Mouse (Mus musculus) neural tube, embryonic 14.5 days (tissue): ENCODE data around the gene Cbln3. TPM values are rescaled to one million over a fixed set of nuclear protein-coding genes. Genes with fewer than 3 reads are reported as not detected.

ENCODE experiments used
- ATAC-seq: fragments of 200-750 bp; cut with Nextera tagmentation; 2 replicates; pipeline ENCODE4 v1.8.0; 2017; ENCODE audit warnings: low read depth, mild to moderate bottlenecking, moderate TSS enrichment, moderate library complexity
- H3K27ac ChIP-seq: fragments of 300-500 bp; sonication (generic); 2 replicates; pipeline ENCODE4 v1.5.1; 2014; ENCODE audit warnings: low read depth, mild to moderate bottlenecking, control low read depth, low read length, moderate library complexity, mixed read lengths
- H3K27me3 ChIP-seq: fragments of 300-500 bp; sonication (generic); 2 replicates; pipeline ENCODE4 v1.6.1; 2014; ENCODE audit warnings: low read length; ENCODE audit not compliant: control insufficient read depth, insufficient read depth
- H3K36me3 ChIP-seq: fragments of 300-500 bp; sonication (generic); 2 replicates; pipeline ENCODE4 v1.6.1; 2014; ENCODE audit warnings: low read length, mixed read lengths; ENCODE audit not compliant: control insufficient read depth, insufficient read depth
- H3K4me1 ChIP-seq: fragments of 300-500 bp; sonication (generic); 2 replicates; pipeline ENCODE4 v1.6.1; 2014; ENCODE audit warnings: low read length; ENCODE audit not compliant: control insufficient read depth, insufficient read depth
- H3K4me2 ChIP-seq: fragments of 300-500 bp; sonication (generic); 2 replicates; pipeline ENCODE4 v1.6.1; 2014; ENCODE audit warnings: mild to moderate bottlenecking, low read depth, low read length, control low read depth
- H3K4me3 ChIP-seq: fragments of 300-500 bp; sonication (generic); 2 replicates; pipeline ENCODE4 v1.5.1; 2014; ENCODE audit warnings: low read depth, low read length, control low read depth, mixed read lengths
- H3K9ac ChIP-seq: fragments of 300-500 bp; sonication (generic); replicated peaks from 2 replicates; pipeline ENCODE4 v1.6.1; 2014; ENCODE audit warnings: low read depth, mild to moderate bottlenecking, control low read depth, low read length, mixed read lengths
- H3K9me3 ChIP-seq: fragments of 300-500 bp; sonication (generic); 2 replicates; pipeline ENCODE4 v1.6.1; 2016; ENCODE audit warnings: low read length; ENCODE audit not compliant: control insufficient read depth
- WGBS: fragments of 180-500 bp; shearing (Covaris S2); extraction: QIAGEN DNeasy Blood & Tissue Kit; methylation state at CpG from one replicate; pipeline ENCODE4 v1.1.7; 2014; 5-methylcytosine and 5-hydroxymethylcytosine counted together
- polyA plus RNA-seq: library from polyadenylated mRNA; unstranded; fragments of >200 nt; fragmentation: Nextera tagmentation; extraction: Ambion mirVana; gene quantifications from 2 replicates; pipeline ENCODE4 v1.2.1, GENCODE M21; 2014

The Cbln3 gene
- polyA plus RNA-seq, 1 experiment from 2014 or later, result 0.24 TPM

DNA sequence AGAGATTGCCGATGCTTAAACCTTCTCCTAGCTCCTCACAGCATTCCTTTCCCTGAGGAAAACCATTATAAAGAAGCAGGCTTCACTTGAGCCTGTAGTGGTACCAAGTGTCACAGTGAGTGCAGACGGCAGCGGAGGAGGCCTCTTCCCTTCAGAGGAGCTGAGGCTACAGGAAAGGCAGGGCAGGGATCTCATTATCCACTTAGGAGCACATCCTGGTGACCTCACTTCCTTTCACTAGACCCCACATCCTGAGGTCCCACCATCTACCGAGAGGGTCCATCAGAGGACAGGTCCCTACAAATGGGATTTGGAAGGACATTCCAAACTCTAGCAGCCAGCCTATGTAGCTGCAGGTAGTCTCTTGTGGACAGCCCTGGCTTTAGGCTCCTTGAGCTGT is 26.6 kb downstream of the Cbln3 start:
- Histone ChIP-seq H3K9ac (no peak overlapping the region), H3K27ac (no peak overlapping the region), H3K27me3 (no peaks in the 10 kb centered on the region), H3K4me3 (no peak overlapping the region; the same call in 1 of the 2 replicates), H3K4me2 (peak overlapping the region; percentile 23; the same call in 1 of the 2 replicates), H3K9me3 (no peaks in the 10 kb centered on the region), H3K4me1 (peaks cover 25% of the 10 kb centered on the region), H3K36me3 (no peaks in the 10 kb centered on the region)
- no peak for ATAC-seq
- 71% methylated on average over 4 of the region's 4 CpGs for WGBS

GRCm38 (mm10) chr14:55855101-55855561 is 29.1 kb downstream of the Cbln3 start:
- Histone ChIP-seq H3K4me1 (peaks cover 25% of the 10 kb centered on the region), H3K27me3 (no peaks in the 10 kb centered on the region), H3K27ac (peak overlapping the region; percentile 78), H3K9ac (peak overlapping the region; percentile 61), H3K4me2 (peak overlapping the region; percentile 89), H3K36me3 (no peaks in the 10 kb centered on the region), H3K9me3 (no peaks in the 10 kb centered on the region), H3K4me3 (peak overlapping the region; percentile 57)
- ATAC-seq, result peak; percentile 18; the same call in 1 of the 2 replicates
- 3% methylated on average over 4 of the region's 4 CpGs for WGBS

GRCm38 (mm10) chr14:55854406-55855100 is 29.6 kb downstream of the Cbln3 start:
- H3K9me3 ChIP-seq, result no peaks in the 10 kb centered on the region
- peak overlapping the region; percentile 78 for H3K27ac ChIP-seq
- peak overlapping the region; percentile 57 for H3K4me3 ChIP-seq
- 2% methylated on average over 9 of the region's 9 CpGs for WGBS
- peaks cover 25% of the 10 kb centered on the region for H3K4me1 ChIP-seq
- ATAC-seq, result peak; percentile 32; the same call in 1 of the 2 replicates
- H3K4me2 ChIP-seq, result peak overlapping the region; percentile 89
- H3K9ac ChIP-seq, result peak overlapping the region; percentile 61
- H3K27me3 ChIP-seq, result no peaks in the 10 kb centered on the region
- no peaks in the 10 kb centered on the region for H3K36me3 ChIP-seq

DNA sequence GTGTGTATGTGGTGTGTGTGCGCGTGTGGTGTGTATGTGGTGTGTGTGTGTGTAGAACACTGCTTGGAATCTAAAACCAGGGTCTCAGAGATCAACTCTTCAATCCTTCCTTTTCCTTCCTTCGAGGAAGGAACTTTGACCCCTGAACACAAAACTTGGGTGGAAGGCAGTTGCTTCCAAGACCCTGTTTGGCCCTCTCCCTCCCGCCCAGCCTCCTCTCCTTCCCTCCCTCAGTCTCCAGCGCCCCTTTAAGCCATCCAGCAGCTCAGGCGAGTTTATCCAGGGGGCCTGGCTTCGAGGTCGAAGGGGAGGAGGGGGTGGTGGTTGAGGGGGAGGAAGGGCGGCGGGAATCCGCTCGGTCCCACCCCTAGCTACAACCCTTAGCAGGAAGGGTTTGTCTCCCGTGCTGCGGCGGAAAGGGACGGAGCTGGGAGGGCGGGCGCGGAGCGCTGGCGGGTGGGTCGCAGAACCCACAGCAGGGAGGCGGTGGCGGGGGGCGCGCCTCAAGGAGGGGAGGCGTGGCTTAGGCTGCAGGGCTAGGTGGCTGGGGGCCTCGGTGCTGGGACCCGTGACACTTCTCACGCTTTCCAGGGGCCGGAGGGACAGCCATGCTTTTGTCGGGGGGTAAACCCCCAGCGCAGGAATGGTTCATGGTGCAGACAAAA is 30.4 kb downstream of the Cbln3 start, which contains the start of gene Nynrin:
Gene Nynrin (plus strand): TSS at position 390 of the 665 bp plus-strand sequence.
- peak within 1 kb of the TSS; percentile 57 for H3K4me3 ChIP-seq
- H3K27me3 ChIP-seq, result no peaks in the 10 kb centered on the region
- H3K4me1 ChIP-seq, result peaks cover 25% of the 10 kb centered on the region
- H3K4me2 ChIP-seq, result peak within 1 kb of the TSS; percentile 89
- H3K27ac ChIP-seq, result peak within 1 kb of the TSS; percentile 78
- no peaks in the 10 kb centered on the region for H3K36me3 ChIP-seq
- peak; percentile 86 for ATAC-seq
- H3K9ac ChIP-seq, result peak within 1 kb of the TSS; percentile 61
- under 1% methylated on average over 32 of the region's 33 CpGs for WGBS
- H3K9me3 ChIP-seq, result no peaks in the 10 kb centered on the region

DNA sequence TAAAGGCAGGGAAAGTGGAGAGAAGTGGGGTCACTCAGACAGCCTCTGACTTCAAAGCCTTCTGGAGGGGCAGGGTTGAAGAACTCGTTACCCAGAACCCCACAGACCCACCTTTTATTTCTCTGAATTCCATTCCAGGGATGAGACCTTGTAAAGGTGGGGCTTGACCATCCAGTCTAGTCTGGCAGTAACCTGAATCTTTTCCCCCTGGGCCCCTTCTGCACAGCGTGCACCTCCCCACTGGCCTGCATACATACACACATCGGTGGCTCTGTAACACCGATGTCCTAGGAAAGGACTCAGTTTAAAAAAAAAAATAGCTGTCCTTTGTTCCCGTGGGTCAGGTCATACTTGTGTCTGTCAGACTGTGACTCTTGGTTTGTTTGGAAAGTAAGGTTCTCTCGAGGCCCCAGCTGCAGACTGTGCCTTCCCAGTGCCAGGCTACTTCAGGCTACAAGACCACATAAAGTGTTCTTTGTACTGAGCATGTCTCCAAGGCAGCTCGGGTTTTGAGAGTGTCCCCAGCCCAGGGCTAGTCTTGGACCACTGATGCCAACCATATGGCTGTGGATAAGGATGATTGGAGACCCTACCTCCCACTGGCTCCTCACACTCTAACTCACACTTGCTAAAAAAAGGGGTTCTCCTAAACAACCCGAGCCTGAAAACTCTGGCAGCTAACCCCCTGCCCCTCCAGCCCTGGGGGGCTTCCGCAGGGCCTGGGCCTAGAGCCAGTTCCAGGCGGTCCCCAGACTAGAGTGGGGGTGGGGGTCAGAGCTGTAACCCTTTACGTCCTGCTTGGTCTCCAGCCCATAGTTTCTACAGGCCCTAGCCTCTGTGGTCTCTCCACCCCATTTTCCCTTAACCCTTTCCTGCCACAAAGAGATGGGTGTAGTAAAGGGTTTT is 31.3 kb downstream of the Cbln3 start:
- H3K9ac ChIP-seq, result no peak overlapping the region
- H3K4me3 ChIP-seq, result peak overlapping the region; percentile 57
- no peaks in the 10 kb centered on the region for H3K27me3 ChIP-seq
- H3K4me1 ChIP-seq, result peaks cover 22% of the 10 kb centered on the region
- ATAC-seq, result peak; percentile 77
- peak overlapping the region; percentile 89 for H3K4me2 ChIP-seq
- no peaks in the 10 kb centered on the region for H3K9me3 ChIP-seq
- peak overlapping the region; percentile 78 for H3K27ac ChIP-seq
- WGBS, result 4% methylated on average over 11 of the region's 11 CpGs
- no peaks in the 10 kb centered on the region for H3K36me3 ChIP-seq

- no peak for ATAC-seq
- H3K27ac ChIP-seq, result no peak overlapping the region
Observed at GRCm38 (mm10) chr14:55850885-55851284, 33.3 kb downstream of the Cbln3 start.

GRCm38 (mm10) chr14:55845506-55846294 is 38.5 kb downstream of the Cbln3 start:
- ATAC-seq, result no peak
- no peak overlapping the region for H3K27ac ChIP-seq
- WGBS, result 80% methylated on average over 9 of the region's 9 CpGs
- no peaks in the 10 kb centered on the region for H3K27me3 ChIP-seq
- no peak overlapping the region for H3K9ac ChIP-seq
- no peaks in the 10 kb centered on the region for H3K36me3 ChIP-seq
- H3K4me2 ChIP-seq, result no peak overlapping the region
- H3K4me3 ChIP-seq, result no peak overlapping the region
- no peaks in the 10 kb centered on the region for H3K4me1 ChIP-seq
- H3K9me3 ChIP-seq, result no peaks in the 10 kb centered on the region

More at GRCm38 (mm10) chr14:55850885-55851284, 33.3 kb downstream of the Cbln3 start:
- Histone ChIP-seq H3K4me2 (no peak overlapping the region), H3K9ac (no peak overlapping the region), H3K36me3 (no peaks in the 10 kb centered on the region), H3K9me3 (no peaks in the 10 kb centered on the region), H3K27me3 (no peaks in the 10 kb centered on the region), H3K4me1 (peaks cover 11% of the 10 kb centered on the region; the same call in 1 of the 2 replicates), H3K4me3 (no peak overlapping the region)
- 75% methylated on average over 6 of the region's 6 CpGs for WGBS

GRCm38 (mm10) chr14:55842794-55843193 is 41.4 kb downstream of the Cbln3 start:
- Histone ChIP-seq H3K9ac (no peak overlapping the region), H3K4me2 (no peak overlapping the region), H3K27me3 (no peaks in the 10 kb centered on the region), H3K9me3 (no peaks in the 10 kb centered on the region), H3K27ac (no peak overlapping the region), H3K4me3 (no peak overlapping the region), H3K36me3 (no peaks in the 10 kb centered on the region), H3K4me1 (no peaks in the 10 kb centered on the region)
- ATAC-seq, result no peak
- whole genome bisulfite sequencing, result 77% methylated on average over 4 of the region's 4 CpGs
